Mouse (Mus musculus) embryo, embryonic 10.5 days (tissue): Measurements from ENCODE around the gene Gm6793.

Experiments
- DNase-seq: peaks from one replicate; pipeline ENCODE4 v3.0.0-alpha.2; 2015; ENCODE audit warnings: low spot score

Gm6793 gene

DNA sequence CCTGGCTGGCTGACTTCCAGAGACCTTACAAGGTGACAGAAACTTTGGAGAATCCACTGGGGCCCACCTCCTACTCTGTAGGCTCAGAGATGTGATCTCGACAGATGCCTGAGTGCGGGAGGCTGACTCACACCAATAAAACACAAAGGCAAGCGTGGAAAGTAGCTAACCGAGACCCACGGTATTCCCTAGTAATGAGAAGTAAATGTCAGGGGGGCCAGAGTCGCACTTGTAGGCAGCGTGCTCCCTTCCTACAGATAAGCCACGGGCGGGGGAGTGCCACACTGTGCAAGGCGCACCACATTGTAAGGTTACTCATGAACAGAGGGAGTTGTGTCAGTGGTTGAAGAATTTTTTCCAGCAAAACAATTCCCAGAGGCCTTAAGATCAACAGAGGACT lies 30.3 kb downstream of the Gm6793 start:
- DNase-seq = no peak

DNA sequence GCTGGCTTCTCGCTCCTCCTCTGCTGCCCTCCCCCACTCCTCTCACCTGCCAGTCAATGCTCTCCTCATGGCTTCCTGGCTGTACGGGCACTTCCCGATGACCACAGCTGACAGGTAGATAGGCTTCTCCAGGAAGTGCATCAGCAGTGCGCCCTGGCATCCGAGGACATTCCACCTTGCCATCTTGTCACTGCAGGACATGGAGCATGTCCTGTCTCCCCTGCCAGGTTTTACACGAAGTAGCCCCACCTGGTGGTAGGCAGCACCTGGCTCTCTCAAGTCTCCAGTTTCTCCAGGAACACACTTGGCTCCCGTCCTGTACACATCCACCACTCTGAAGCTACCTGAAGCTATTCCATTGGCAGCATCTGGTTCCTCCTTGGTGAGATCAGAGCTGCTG lies 32.7 kb downstream of the Gm6793 start:
- no peak for DNase-seq

DNA sequence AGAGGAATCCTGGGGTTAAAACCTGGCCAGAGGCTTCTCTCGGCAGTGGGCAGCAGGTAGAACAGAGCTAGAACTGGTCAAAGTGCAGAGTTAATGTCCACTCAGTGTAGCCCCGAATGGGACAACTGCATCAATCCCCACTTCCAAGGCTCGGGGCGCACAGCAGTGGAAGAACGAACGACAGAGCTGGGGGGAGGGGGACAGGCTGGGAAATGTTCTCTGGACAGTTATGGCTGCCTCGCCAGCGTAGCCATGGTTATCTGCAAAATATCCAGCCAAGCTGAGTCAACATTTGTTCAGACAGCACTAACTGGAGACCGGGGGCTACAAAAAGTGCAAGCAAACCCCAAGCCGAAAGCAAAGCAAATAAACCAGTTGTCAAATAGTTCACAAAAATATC lies 36.7 kb downstream of the Gm6793 start:
- no peak for DNase-seq

DNA sequence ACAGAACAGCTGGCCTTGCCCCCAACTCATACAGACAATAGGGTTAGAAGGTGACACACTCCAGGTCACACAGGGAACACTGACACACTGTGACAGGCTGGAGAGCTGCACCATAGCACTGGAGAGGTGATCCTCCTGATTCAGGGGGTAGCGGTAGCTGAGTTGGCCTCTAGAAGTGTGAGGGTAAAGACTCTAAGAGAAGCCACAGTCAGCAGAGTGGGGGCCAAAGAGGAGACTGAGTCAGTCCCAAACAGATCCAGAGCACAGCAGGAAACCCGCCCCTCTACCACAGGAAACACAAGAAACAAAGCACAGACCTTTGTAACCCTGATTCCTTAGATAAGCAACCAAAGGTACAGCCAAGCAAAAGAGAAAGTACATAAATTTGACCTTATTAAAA lies 38.5 kb downstream of the Gm6793 start:
- no peak for DNase-seq

DNA sequence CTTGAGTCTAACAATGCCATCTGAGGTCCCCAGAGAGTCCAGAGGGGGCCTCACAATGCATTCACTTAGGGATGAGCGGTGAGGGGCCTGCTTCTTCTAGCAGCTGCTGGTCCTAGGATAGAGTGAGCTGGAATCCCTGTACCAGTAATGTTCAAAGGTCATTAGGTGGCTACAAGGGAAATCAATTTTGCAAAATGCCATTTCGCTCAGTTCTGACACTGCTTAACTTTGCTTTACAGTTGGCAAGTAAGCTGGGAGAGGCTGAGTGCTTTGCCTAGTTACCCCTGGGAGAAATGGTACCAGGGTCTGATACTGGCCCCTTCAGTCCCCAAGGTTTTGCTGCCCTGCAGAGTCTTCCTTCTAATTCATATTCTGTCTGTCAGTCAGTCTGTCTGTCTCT lies 39.1 kb downstream of the Gm6793 start:
- DNase-seq = no peak

DNA sequence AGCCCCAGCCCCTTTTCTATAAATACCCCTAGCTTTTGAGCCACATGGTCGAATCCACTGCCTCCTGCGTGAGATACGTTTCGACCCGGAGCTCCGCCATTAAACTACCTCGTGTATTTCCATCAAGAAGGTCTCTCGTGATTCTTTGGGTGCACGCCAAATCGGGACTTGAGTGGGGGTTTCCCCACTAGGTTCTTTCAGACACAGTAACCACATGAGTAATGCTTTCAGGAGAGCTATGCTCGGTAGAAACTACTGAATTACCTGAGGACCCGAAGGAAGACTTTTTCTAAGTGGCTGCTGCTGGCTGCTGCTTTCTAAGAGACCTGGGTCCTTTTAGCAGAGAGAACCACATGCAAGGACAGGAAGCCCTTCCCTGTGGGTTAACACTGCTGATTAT lies 40.7 kb downstream of the Gm6793 start:
- DNase-seq = no peak

DNA sequence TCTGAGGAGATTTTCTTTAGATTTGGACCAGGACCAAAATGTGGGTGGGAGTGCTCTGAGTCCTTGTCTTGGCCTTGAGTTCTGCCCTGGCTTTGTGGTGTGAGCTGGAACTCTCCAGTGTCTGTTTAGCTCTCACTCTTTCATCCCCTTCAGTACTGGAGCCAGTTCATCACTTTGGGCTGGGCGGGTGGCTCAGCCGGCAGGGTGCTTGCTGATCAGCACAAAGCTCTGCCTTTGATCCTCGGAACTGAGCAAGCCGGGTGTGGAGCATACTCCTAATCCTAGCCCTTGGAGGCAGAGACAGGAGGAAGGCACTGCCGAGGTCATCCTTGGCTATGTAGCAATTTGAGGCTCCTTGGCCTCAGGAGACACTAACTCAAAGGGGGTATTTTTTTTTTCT lies 45.8 kb downstream of the Gm6793 start:
- no peak for DNase-seq

DNA sequence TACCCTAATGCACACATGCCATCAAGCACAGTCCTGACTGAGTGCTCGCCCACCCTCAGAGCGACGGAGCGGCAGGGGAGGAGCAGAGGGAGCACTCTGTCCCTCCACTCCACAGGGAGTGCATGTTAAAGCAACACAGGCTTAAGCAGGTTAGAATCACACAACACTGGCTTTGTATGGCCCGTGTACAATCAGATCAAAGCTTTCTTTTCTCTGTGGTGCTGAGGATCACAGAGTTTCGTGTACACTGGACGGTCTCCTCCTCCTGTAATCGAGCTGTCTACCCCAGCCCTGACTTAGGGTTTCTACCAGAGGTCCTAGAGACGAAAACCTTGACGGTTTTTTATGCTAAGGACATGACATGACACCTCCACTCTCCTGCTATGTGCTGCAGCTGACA lies 46.3 kb downstream of the Gm6793 start:
- DNase-seq = no peak

DNA sequence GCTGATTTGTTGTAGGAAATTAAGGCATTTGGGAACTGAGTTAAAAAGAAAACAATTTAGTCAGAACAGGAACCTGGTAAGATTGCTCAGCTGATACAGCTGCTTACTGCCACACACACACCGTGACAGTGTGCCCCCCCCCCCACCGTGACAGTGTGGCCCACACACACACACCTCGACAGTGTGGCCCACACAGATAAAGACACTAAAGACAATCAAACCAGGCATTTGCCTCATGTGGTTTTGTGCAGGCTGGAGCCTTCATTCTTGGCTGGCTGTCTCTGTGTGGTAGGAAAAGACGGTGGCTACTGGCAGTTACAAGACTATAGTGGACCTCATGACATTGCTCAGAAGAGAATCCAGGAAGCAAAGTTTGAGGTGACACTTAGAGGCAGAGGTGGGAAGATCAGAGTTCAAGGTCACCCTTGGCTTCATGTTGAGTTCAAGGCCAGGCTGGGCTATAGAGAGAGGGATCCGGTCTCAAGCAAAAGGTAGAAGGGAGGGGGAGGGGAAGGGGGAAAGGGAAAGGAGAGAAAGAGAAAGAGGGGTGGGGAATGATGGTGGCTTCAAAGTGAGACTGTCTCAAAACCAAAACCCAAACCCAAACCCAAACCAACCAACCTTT lies 47.5 kb downstream of the Gm6793 start:
- no peak for DNase-seq

DNA sequence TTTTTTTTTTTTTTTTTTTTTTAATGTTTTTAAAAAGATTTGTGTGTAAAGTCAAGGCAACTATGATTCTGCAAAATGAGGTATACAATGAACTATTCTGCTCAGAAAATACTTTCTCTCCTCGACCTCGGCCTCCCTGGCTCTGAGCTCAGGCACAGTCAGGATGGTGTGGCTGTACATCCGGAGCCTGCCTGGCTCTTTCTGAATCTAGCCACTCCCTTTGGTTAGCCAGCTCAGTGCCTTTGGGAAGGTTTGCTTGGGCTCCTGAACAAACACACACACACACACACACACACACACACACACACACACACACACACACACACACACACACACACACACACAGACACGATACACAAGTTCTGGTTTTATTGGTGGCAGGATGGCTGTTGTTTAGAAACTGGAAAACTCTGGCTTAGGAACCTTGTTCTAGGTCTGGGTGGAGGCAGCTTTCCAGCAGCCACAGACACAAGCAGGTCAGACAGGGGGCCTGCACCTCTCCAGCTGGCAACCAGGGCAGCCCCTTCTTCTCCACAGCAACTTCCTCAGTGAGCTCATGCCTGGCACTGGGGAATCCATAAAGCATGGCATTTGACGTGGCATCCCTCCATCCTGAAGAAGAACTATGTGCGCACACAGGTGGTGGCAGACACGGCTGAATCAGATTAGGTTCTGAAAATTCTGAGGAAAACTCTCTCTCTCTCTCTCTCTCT lies 49.8 kb downstream of the Gm6793 start:
- DNase-seq = no peak

DNA sequence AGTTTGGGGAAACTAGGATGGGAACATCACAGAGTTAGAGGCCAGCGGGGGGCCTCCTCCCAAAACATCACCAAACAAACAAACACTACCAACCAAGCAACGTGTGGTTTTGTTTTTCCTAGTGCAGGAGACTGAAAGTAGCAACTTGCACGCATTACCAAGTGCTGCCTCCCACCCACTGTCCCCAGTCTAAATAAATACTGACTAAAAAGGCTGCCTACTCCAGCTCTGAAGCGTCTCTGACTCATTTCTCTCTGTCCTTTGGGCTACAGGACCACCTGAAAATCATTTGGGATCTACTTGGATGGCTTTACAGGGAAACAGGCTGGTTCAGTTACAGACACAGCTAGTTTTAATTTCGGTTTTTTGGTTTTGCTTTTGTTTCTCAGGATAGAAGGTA lies 50.5 kb downstream of the Gm6793 start:
- DNase-seq = no peak

DNA sequence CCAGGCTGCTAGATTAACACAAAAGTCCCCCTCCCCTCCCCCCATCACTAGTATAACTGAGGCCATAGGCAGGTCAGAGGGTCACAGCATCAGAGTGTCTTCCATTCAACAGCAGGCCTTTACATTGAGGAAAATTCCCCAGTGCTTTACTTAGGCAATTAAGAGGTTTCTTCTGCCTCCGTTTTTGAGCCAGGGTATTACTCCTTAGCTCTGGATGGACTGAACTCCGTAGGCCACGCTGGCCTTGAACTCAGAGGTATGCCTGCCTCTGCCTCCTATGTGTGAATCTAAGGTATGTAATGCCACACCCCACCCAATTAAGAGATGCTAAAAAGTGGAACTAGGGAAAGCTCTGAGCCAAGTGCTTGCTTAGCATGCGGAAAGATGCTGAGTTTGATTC lies 51.3 kb downstream of the Gm6793 start:
- DNase-seq = peak; percentile 14
